Mouse (Mus musculus) kidney, embryonic 14.5 days (tissue): ENCODE results near the gene Pacrg. TPM values are rescaled to one million over a fixed set of nuclear protein-coding genes. Genes with fewer than 3 reads are reported as not detected.
A peak's percentile ranks its signal among the peaks of the same experiment; 100 is the strongest.

ENCODE experiments used
- ATAC-seq: fragments of 200-750 bp; cut with Nextera tagmentation; 2 replicates; pipeline ENCODE4 v1.8.0; 2017; ENCODE audit warnings: moderate number of reproducible peaks, mild to moderate bottlenecking, moderate TSS enrichment, moderate library complexity; ENCODE audit not compliant: low FRiP score, low TSS enrichment
- H3K27ac ChIP-seq: fragments of 300-500 bp; sonication (generic); 2 replicates; pipeline ENCODE4 v1.5.1; 2014; ENCODE audit warnings: low read depth, mild to moderate bottlenecking, low read length, moderate library complexity, mixed read lengths
- H3K27me3 ChIP-seq: fragments of 300-500 bp; sonication (generic); 2 replicates; pipeline ENCODE4 v1.6.1; 2014; ENCODE audit warnings: mild to moderate bottlenecking, low read length; ENCODE audit not compliant: control insufficient read depth, insufficient read depth
- H3K36me3 ChIP-seq: fragments of 300-500 bp; sonication (generic); 2 replicates; pipeline ENCODE4 v1.6.1; 2014; ENCODE audit warnings: low read length, mixed read lengths; ENCODE audit not compliant: control insufficient read depth, insufficient read depth
- H3K4me1 ChIP-seq: fragments of 300-500 bp; sonication (generic); 2 replicates; pipeline ENCODE4 v1.6.1; 2014; ENCODE audit warnings: low read length, mixed read lengths; ENCODE audit not compliant: control insufficient read depth, insufficient read depth
- H3K4me2 ChIP-seq: fragments of 300-500 bp; sonication (generic); replicated peaks from 2 replicates; pipeline ENCODE4 v1.6.1; 2014; ENCODE audit warnings: low read depth, mild to moderate bottlenecking, low read length
- H3K4me3 ChIP-seq: fragments of 300-500 bp; sonication (generic); 2 replicates; pipeline ENCODE4 v1.5.1; 2014; ENCODE audit warnings: mild to moderate bottlenecking, low read length
- H3K9ac ChIP-seq: fragments of 300-500 bp; sonication (generic); 2 replicates; pipeline ENCODE4 v1.6.1; 2014; ENCODE audit warnings: low read depth, mild to moderate bottlenecking, low read length, moderate library complexity
- H3K9me3 ChIP-seq: fragments of 300-500 bp; sonication (generic); 2 replicates; pipeline ENCODE4 v1.6.1; 2016; ENCODE audit warnings: low read length; ENCODE audit not compliant: control insufficient read depth
- WGBS: fragments of 180-500 bp; shearing (Covaris S2); extraction: QIAGEN DNeasy Blood & Tissue Kit; methylation state at CpG from one replicate; pipeline ENCODE4 v1.1.7; 2014; 5-methylcytosine and 5-hydroxymethylcytosine counted together
- polyA plus RNA-seq: library from polyadenylated mRNA; unstranded; fragments of >200 nt; fragmentation: Nextera tagmentation; extraction: Ambion mirVana; gene quantifications from 2 replicates; pipeline ENCODE4 v1.2.1, GENCODE M21; 2014

Gene Pacrg
- polyA plus RNA-seq, 1 experiment from 2014 or later = 1.7 TPM

GRCm38 (mm10) chr17:10552295-10553056, 287.6 kb downstream of the Pacrg start:
- Histone ChIP-seq H3K4me2 (no peak overlapping the region), H3K36me3 (no peaks in the 10 kb centered on the region), H3K27ac (no peak overlapping the region), H3K9me3 (no peaks in the 10 kb centered on the region), H3K27me3 (no peaks in the 10 kb centered on the region), H3K4me3 (no peak overlapping the region), H3K4me1 (no peaks in the 10 kb centered on the region), H3K9ac (no peak overlapping the region)
- WGBS = 89% methylated on average over 16 of the region's 16 CpGs
- ATAC-seq = no peak

- Histone ChIP-seq H3K9me3 (no peaks in the 10 kb centered on the region), H3K4me1 (no peaks in the 10 kb centered on the region), H3K4me2 (no peak overlapping the region), H3K36me3 (no peaks in the 10 kb centered on the region), H3K27me3 (no peaks in the 10 kb centered on the region), H3K4me3 (no peak overlapping the region), H3K9ac (no peak overlapping the region), H3K27ac (no peak overlapping the region)
- ATAC-seq = no peak
- WGBS = 58% methylated on average over 15 of the region's 15 CpGs
Observed at GRCm38 (mm10) chr17:10550781-10551520, 289.2 kb downstream of the Pacrg start.

GRCm38 (mm10) chr17:10549825-10550224, 290.3 kb downstream of the Pacrg start:
- Histone ChIP-seq H3K4me2 (no peak overlapping the region), H3K27me3 (no peaks in the 10 kb centered on the region), H3K4me3 (no peak overlapping the region), H3K27ac (no peak overlapping the region), H3K9ac (no peak overlapping the region), H3K4me1 (no peaks in the 10 kb centered on the region), H3K9me3 (no peaks in the 10 kb centered on the region), H3K36me3 (no peaks in the 10 kb centered on the region)
- WGBS = 81% methylated on average over 3 of the region's 3 CpGs
- no peak for ATAC-seq

GRCm38 (mm10) chr17:10548969-10549368, 291.1 kb downstream of the Pacrg start:
- Histone ChIP-seq H3K9ac (no peak overlapping the region), H3K27me3 (no peaks in the 10 kb centered on the region), H3K9me3 (no peaks in the 10 kb centered on the region), H3K36me3 (no peaks in the 10 kb centered on the region), H3K27ac (no peak overlapping the region), H3K4me3 (no peak overlapping the region), H3K4me1 (no peaks in the 10 kb centered on the region), H3K4me2 (no peak overlapping the region)
- ATAC-seq = no peak
- WGBS = 89% methylated on average over 4 of the region's 4 CpGs

GRCm38 (mm10) chr17:10540772-10541171, 299.3 kb downstream of the Pacrg start:
- Histone ChIP-seq H3K9ac (no peak overlapping the region), H3K27ac (no peak overlapping the region), H3K4me2 (no peak overlapping the region), H3K4me3 (no peak overlapping the region), H3K27me3 (no peaks in the 10 kb centered on the region), H3K9me3 (no peaks in the 10 kb centered on the region), H3K4me1 (no peaks in the 10 kb centered on the region), H3K36me3 (no peaks in the 10 kb centered on the region)
- WGBS = 81% methylated on average over 2 of the region's 2 CpGs
- ATAC-seq = no peak

- H3K4me3 ChIP-seq = no peak overlapping the region
- no peaks in the 10 kb centered on the region for H3K9me3 ChIP-seq
- H3K36me3 ChIP-seq = no peaks in the 10 kb centered on the region
- no peak for ATAC-seq
- no peaks in the 10 kb centered on the region for H3K4me1 ChIP-seq
- no peaks in the 10 kb centered on the region for H3K27me3 ChIP-seq
- H3K4me2 ChIP-seq = no peak overlapping the region
- 76% methylated on average over 8 of the region's 8 CpGs for WGBS
- no peak overlapping the region for H3K9ac ChIP-seq
- no peak overlapping the region for H3K27ac ChIP-seq
Observed at GRCm38 (mm10) chr17:10534206-10534605, 305.9 kb downstream of the Pacrg start.

GRCm38 (mm10) chr17:10533461-10533860, 306.6 kb downstream of the Pacrg start:
- no peak overlapping the region for H3K27ac ChIP-seq
- H3K9ac ChIP-seq = no peak overlapping the region
- WGBS = 73% methylated on average over 7 of the region's 7 CpGs
- H3K9me3 ChIP-seq = no peaks in the 10 kb centered on the region
- H3K27me3 ChIP-seq = no peaks in the 10 kb centered on the region
- no peak overlapping the region for H3K4me2 ChIP-seq
- no peak for ATAC-seq
- H3K4me3 ChIP-seq = no peak overlapping the region
- H3K4me1 ChIP-seq = no peaks in the 10 kb centered on the region
- no peaks in the 10 kb centered on the region for H3K36me3 ChIP-seq

GRCm38 (mm10) chr17:10531024-10531423, 309.1 kb downstream of the Pacrg start:
- Histone ChIP-seq H3K27ac (no peak overlapping the region), H3K9me3 (no peaks in the 10 kb centered on the region), H3K4me3 (no peak overlapping the region), H3K36me3 (no peaks in the 10 kb centered on the region), H3K27me3 (no peaks in the 10 kb centered on the region), H3K9ac (no peak overlapping the region), H3K4me2 (no peak overlapping the region), H3K4me1 (no peaks in the 10 kb centered on the region)
- ATAC-seq = no peak
- WGBS = 37% methylated on average over 8 of the region's 8 CpGs

GRCm38 (mm10) chr17:10529329-10529955, 310.7 kb downstream of the Pacrg start:
- H3K4me1 ChIP-seq = no peaks in the 10 kb centered on the region
- WGBS = 51% methylated on average over 3 of the region's 3 CpGs
- no peak overlapping the region for H3K4me2 ChIP-seq
- H3K9ac ChIP-seq = no peak overlapping the region
- H3K36me3 ChIP-seq = no peaks in the 10 kb centered on the region
- no peak overlapping the region for H3K4me3 ChIP-seq
- H3K27ac ChIP-seq = no peak overlapping the region
- ATAC-seq = peak; percentile 24; the same call in 1 of the 2 replicates
- H3K27me3 ChIP-seq = no peaks in the 10 kb centered on the region
- H3K9me3 ChIP-seq = no peaks in the 10 kb centered on the region
